Mouse (Mus musculus): ENCODE results near the gene Creb5.

The Creb5 gene

DNA sequence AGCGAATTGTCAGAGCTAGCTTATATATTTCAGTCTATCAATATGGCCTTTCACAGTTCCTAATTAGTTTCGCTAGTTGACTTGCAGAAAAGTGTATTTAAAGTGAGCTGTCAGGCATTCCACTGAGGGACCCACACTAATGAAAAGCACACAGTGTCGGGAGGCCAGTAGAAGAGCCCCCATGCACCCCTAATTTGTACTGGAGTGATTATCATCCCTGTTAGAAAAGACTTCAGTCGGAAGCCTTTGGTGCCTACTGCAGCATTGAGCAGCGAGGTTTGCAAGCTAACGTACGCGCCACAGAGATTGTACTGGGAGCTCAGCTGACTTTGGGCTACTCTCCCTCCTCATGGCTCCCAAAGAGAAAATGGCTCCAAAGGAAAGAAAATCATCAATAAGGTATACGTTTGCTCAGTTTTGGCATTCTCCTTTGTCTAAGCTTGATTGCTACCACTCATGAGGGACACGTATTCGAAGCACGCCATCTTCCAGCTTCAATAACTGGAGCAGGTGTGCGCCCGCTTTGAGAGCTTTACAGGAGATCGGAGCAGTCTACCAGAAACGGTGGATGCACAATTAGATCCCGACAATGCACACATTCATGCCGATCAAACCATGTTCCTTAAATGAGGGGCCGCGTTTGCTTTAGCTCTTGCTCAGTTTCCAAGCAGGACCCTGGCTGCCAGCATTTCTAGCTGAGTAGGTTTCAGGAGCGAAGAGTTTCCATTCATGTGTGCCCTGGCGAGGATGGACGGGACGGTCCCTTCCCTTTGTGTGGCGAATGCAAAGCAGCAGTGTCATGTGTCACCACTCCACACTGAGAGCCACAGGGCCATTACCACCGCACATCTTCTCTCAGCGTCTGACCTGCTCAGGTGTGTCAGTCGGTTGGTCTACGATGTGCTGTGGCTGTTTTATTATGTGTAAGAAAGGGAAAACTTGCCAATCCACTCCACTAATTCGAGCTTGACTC is 354.8 kb downstream of the Creb5 start:
- DNase-seq (ENCODE audit: low read depth, low spot score), result no peak

DNA sequence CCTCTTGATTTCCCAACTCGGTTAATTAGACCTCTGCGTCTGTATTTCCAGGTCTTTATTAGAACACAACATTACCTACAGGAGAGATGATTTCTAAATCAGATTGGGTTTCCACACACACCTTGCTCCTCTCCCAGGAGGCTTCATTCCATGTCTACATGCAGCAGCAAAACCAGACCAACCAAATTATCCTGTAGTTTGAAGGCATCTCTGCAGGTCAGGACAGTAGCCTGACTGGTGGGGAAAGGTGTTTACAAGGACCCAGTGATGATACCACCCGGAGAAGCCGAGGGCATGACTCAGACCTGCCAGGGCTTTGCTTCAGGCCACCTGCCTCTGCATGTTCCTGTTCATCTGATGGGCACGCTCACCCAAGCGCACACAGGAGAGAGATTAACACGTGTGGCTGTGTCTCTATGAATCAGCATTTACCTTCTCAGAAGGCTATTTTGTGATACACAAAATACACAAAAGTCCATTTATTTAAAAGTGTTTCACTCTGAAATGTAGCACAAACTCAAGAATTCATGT is 355.8 kb downstream of the Creb5 start:
- DNase-seq (ENCODE audit: low read depth, low spot score), result no peak

DNA sequence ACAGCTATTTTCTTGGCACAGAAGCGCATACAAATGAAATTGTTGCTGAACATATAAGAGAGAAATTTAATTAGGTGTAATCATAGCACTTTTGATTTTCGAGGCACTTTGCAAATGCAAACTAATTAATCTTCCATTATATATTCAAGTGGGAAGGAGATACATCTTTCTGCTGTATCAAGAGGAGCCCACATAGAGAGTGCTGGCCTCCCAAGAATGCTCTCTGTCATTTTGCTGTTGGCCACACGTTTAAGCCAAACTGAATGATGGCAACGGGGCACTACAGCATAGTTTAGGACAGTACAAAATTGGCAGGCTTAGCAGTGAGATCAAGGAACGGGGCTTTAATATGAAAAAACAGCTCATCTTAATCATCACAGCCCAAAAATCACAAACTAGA is 356.4 kb downstream of the Creb5 start:
- DNase-seq (ENCODE audit: low read depth, low spot score), result no peak

GRCm38 (mm10) chr6:53644056-53644455 is 357.0 kb downstream of the Creb5 start:
- no peak for DNase-seq (ENCODE audit: low read depth, low spot score)

- DNase-seq (ENCODE audit: low read depth, low spot score), result no peak
These were observed 357.9 kb downstream of the Creb5 start for GRCm38 (mm10) chr6:53644971-53645370.

DNA sequence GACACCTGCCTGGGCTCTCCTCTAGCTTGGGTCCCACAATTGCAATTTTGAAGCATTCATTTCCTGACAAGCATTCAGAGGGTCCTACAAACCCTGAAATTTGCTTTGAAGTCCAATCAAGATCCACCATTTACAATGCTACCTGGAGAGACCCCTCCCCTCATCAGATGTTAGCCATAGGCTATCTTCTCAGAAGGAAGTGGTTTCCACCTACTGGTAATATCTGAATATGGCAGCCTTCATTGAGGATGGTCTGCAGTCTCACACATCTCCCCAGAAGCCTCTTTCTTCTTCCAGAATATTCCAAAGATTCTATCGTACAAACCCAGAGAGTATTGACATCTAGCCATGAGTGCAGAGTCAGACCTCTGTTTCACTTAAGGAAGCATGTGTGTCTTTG is 362.7 kb downstream of the Creb5 start:
- DNase-seq (ENCODE audit: low read depth, low spot score), result no peak

- DNase-seq (ENCODE audit: low read depth, low spot score), result no peak
These were observed 365.6 kb downstream of the Creb5 start for GRCm38 (mm10) chr6:53652691-53653090.

- no peak for DNase-seq (ENCODE audit: low read depth, low spot score)
These were observed 366.8 kb downstream of the Creb5 start for GRCm38 (mm10) chr6:53653706-53654360.

- no peak for DNase-seq (ENCODE audit: low read depth, low spot score)
These were observed 367.3 kb downstream of the Creb5 start for GRCm38 (mm10) chr6:53654361-53654824.

- DNase-seq (ENCODE audit: low read depth, low spot score), result no peak
These were observed 369.4 kb downstream of the Creb5 start for GRCm38 (mm10) chr6:53656466-53656865.

DNA sequence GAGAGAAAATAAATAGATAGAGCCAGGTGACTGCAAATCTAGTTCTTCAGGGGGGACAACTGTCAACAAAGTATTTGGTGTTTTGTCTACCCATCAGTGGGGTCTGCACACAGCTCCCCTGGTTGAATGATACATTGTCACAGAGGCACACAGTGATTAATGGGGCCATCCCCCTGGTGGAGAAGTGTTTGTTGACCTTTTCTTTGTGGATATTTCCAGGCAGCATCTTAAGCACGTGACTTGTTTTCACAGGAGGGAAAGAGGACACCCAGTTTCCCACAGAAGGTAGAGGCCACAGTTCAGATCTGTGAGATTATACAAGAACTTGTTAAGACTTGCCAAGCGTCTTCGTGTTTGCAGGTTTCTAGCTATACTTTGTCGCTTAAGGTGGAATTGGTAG is 370.4 kb downstream of the Creb5 start:
- DNase-seq (ENCODE audit: low read depth, low spot score), result no peak

GRCm38 (mm10) chr6:53662858-53663833 is 376.1 kb downstream of the Creb5 start:
- DNase-seq (ENCODE audit: low read depth, low spot score), result no peak

DNA sequence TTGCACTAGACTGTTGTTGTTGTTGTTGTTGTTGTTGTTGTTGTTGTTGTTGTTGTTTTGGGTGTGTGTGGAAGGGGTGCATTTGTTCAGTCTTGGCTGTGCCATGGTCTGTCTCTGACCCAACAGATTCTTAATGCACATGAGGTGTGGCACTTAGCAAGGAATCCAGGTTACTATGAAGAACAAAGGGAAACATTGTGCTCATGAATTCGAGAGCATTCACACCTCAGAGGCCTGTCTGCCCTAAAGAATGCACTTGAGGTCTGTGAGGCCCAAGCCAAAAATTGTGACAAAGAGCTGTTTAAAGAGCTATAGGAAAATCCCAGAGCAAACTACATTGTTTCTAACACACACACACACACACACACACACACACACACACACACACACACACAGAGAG is 377.7 kb downstream of the Creb5 start:
- DNase-seq (ENCODE audit: low read depth, low spot score), result no peak

DNA sequence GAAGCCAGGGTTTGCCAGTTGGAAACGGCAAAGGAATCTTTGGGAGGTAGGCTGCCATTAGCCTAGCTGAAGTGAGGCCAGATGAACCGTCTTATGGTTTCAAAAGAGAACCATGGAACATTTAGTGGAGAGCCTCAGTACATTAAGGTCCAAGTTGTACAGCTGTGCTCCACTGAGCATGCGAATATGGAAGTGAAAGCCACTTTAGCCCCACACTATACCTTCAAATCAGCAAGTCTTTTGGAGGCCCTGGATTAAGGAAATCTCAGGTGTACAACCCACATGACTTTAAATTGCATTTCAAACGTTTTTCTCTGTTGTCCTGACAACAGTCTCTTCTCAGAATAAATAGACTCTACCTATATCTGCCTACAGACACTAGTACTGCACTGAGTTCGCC is 379.4 kb downstream of the Creb5 start:
- no peak for DNase-seq (ENCODE audit: low read depth, low spot score)

DNA sequence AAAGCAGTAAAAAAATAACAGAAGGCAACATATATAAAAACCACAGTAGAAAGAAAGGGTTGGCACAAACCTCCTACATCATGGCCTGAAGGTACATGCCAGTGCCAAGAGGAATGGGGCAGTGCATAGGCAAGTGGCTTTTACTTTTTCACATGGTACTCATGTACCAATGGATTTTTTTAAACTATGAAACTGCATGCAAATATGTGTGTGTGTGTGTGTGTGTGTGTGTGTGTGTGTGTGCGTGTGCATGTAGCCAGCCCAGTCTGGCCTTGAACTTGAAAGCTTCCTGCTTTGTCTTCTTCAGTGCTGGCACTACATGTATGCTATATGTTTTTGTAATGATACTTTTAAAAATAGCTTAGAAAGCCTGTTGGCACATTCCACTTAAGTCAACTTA is 391.2 kb downstream of the Creb5 start:
- no peak for DNase-seq (ENCODE audit: low read depth, low spot score)

GRCm38 (mm10) chr6:53680046-53680445 is 393.0 kb downstream of the Creb5 start:
- no peak for DNase-seq (ENCODE audit: low read depth, low spot score)

- DNase-seq (ENCODE audit: low read depth, low spot score), result no peak
These were observed 397.3 kb downstream of the Creb5 start for GRCm38 (mm10) chr6:53684416-53684815.

- no peak for DNase-seq (ENCODE audit: low read depth, low spot score)
These were observed 398.3 kb downstream of the Creb5 start for GRCm38 (mm10) chr6:53685323-53685722.

DNA sequence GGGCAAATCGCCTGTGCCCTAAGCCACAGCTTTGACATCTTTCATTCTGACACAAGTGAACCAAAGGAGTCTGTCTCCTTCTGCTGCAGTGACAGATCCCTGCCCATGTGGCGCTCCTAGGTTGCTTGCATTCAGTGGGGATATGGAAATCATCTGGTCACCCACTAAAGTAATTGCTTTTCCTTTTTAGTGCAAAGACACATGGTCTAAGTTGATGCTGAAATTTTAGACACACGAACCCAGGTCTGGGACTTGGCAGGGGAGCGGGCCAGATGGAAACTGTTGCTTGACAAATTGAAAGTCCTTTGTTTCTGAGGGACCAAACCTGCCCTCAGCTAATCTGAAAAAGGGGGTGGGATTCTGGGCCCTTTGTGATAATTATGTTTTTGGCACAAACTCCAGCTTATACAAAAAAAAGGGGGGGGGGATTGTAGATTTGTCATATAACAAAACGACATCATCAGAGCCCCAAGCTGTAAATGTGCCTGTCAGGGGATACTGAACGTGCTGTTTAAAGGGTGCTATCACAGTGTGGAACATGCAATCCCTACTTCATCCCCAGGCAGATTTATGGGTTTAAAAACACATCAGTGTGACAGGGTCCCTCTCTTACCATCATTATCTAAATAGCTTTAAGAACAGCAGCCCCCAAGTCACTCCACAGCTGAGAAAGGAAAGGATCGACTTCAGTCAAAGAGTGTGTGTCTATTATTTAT is 401.9 kb downstream of the Creb5 start:
- no peak for DNase-seq (ENCODE audit: low read depth, low spot score)

- DNase-seq (ENCODE audit: low read depth, low spot score), result no peak
These were observed 403.9 kb downstream of the Creb5 start for GRCm38 (mm10) chr6:53691006-53691405.

- no peak for DNase-seq (ENCODE audit: low read depth, low spot score)
These were observed 408.1 kb downstream of the Creb5 start for GRCm38 (mm10) chr6:53695216-53695615.

All from telencephalon, adult 2 months (tissue).